Mouse (Mus musculus) ovary, adult 18-20 months (tissue): ENCODE measurements around the gene Kng2.
A peak's percentile ranks its signal among the peaks of the same experiment; 100 is the strongest.
"Not testable (repeated sequence)": the region's sequence is repeated elsewhere in the genome, so short reads cannot be mapped to it uniquely, and the experiment has no call there.

Experiments
- DNase-seq: peaks from one replicate; pipeline ENCODE4 v3.0.0; 2022; ENCODE audit warnings: low spot score, mixed read lengths

Kng2 gene

DNA sequence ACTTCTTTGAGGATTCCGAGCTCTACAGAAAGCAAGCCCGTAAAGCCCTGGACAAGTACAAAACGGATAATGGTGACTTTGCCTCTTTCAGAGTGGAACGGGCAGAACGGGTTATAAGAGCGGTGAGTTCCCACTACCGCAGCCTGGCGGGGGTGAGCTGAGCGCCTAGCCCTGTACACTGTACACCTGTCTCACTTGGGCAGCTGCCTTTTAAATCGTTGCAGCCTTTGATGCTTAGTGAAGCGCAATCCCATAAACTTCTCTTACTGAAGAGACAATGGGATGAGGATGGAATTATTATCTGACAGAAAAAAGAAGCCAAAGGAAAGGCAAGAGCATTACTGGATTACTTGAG is 73.2 kb downstream of the Kng2 start:
- DNase-seq: no peak

DNA sequence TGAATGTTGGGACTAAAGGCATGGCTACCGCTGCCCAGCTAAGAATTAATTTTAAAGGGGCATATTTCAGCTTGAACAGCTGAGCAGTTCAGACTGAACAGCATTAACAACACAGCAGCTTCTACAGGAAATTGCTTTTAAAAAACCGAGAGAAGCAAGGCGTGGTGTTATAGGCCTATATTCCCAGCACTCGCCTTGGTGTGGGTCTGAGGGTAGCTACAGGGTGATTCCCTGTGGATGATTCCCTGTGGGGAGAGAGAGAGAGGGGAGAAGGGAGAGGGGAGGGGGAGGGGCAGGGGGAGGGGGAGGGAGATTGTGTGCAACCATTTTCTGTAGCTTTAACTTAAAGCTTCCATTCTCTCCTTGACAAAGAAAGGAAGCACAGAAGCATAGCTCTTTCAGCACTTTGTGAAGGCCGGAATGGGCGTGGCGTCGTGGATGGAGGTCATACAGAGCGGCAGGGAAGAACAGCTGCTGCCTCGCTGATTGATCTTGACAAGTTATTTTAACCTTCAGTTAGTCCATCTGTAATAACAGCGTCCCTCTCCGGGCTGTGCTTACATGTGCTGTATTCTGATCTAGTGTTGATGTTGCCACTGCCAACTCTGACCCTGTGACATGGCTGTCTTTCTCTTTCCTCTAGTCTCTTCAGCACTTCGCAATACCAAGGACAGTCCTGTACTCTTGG is 73.7 kb downstream of the Kng2 start:
- peak; percentile 5 for DNase-seq

DNA sequence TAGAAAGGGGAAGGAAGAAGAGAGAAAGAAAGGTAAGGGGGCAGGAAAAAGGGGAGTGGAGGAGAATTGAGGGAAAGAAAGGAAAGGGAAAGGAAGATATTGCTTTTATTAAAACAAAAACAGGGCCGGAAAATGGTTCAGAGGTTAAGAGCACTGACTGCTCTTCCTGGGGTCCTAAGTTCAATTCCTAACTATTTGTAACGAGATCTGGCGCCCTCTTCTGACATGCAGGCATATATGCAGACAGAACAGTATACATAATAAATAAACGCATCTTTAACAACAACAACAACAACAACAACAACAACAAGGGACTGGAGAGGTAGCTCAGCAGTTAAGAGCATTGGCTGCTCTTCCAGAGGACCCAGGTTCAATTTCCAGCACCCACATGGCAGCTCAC is 76.2 kb downstream of the Kng2 start:
- no peak for DNase-seq

DNA sequence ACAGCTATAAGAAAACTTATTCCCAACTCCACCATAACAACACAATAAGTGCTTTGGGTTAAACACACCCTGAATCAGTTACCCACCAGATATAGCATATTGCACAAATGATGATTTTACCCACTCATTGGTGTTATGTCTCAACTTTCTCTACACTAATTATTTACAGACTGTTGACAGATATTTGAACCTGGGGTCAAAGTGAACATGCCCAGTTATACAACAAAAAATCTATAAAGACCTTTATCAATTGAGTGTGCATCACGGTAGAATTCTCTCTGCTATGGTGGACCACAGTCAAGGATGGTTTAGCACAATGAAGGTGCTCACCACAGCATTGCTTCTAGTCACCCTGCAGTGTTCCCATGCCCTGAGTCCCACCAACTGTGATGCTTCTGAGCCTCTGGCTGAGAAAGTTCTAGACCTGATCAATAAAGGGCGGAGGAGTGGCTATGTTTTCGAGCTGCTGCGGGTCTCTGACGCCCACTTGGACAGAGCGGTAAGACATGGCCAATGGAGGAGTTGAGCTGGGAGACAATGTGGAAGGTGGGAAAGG is 78.4 kb downstream of the Kng2 start, which contains the start of gene Hrg:
Gene Hrg, plus strand, starts transcription at position 233 of the 556 bp plus-strand sequence.
- no peak for DNase-seq

DNA sequence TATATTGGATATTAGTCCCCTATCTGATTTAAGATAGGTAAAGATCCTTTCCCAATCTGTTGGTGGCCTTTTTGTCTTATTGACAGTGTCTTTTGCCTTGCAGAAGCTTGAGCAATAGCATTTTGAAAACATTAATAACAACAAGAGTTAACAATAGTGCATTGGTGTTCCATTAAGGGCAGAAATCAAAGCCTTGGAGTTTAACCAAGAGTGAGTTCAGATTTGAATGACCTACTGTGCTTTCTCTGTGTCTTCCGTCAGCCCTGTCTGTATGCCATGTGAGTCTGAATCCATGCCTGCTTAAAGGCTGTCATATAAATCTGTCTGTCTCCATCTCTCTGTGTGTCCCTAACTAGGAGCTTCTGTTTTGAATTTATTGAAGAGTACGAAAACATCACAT is 81.9 kb downstream of the Kng2 start:
- no peak for DNase-seq

DNA sequence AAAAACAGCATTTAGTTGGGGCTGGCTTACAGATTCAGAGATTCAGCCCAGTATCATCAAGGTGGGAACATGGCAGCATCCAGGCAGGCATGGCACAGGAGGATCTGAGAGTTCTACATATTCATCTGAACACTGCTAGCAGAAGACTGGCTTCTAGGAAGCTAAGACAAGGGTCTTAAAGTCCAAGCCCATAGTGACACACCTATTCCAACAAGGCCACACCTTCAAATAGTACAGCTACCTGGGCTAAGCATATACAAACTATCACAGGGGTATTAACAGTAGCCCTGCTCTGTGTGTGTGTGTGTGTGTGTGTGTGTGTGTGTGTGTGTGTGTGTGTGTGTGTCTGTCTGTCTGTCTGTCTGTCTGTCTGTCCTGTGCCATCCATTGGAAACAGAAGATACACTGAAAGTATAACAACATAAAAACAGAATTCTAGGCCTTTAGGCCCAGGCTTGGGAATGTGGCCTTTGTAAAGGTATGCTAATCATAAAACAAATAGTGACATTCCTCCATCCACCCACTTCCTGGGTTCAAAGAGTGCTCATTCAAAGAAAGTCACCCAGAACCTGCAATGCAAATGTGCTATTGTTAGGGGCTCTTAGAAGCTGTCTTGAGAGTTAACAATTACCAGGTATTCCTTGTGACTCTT is 87.3 kb downstream of the Kng2 start:
- not testable (repeated sequence) for DNase-seq

DNA sequence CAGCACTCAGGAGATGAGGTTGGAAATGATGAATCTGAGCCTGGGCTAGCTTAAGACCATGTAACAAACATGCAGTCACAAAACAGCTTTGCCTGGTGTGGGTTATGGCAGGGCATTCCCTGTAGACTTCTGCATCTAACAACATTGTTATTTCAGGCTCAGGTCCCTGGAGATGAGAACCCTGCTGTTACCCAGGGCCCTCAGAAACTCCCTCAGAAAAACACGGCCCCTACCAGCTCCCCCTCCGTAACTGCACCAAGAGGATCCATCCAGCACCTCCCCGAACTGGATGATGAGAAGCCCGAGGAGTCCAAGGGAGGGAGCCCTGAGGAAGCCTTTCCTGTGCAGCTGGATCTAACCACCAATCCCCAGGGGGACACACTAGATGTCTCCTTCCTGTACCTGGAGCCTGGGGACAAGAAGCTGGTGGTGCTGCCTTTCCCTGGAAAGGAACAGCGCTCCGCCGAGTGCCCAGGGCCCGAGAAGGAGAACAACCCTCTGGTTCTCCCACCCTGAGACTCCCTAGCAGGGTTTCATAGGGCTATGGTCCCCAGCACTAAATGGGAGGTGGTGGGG is 90.1 kb downstream of the Kng2 start:
- DNase-seq: no peak

DNA sequence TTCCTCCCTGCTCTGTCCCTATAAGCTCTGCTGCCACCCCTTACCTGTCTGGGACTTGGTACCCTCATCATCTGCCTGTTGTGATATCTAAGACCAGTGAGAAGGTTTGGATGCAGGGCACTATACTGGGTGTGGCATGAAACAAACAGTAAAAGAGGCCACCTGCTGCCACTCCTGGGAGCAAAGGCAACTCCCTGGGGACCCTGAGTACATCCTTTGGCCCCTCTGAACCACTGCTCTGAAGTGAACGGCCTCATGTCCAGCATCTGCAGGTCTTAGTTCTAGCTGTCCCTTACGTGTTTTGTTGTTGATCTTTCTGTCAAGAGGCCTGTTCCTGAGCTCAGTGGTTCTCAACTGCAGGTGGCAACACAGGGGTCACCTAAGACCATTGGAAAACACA is 90.7 kb downstream of the Kng2 start:
- no peak for DNase-seq

DNA sequence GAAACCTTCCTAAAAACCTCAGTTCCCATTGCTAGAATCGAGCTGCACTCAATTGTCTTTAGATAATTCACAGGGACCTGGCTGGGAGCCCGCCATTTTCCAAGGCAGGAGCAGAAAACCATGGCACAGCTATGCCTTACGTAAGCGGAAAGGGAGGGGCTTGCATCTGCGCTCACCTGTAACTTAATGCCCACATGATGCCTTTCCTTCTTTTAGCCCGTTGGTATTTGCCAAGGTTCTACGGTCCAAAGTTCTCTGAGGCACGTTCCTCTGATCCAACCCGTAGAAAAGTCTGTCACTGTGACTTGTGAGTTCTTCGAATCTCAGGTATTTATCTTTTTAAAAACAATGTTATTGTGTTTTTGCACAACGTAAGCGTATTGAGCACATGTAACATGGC is 91.7 kb downstream of the Kng2 start:
- DNase-seq: no peak
